Mouse (Mus musculus) liver, adult 2 months (tissue): ENCODE data around the gene Trmt61a. TPM values are rescaled to one million over a fixed set of nuclear protein-coding genes. Genes with fewer than 3 reads are reported as not detected.

Experiments
- DNase-seq: peaks from one replicate; pipeline ENCODE4 v3.0.0-alpha.2; 2011; ENCODE audit warnings: low read depth, low spot score; ENCODE audit errors: extremely low read depth
- H3K27ac ChIP-seq: fragments of 200-500 bp; replicated peaks from 2 replicates; pipeline ENCODE4 v1.5.1; 2012; ENCODE audit warnings: low read depth, mild to moderate bottlenecking, control low read depth, inconsistent platforms, low read length; ENCODE audit not compliant: insufficient read depth
- H3K27me3 ChIP-seq: fragments of 200-500 bp; 2 replicates; pipeline ENCODE4 v1.6.1; 2012; ENCODE audit warnings: mild to moderate bottlenecking, moderate library complexity, low read length, inconsistent platforms; ENCODE audit not compliant: control insufficient read depth, insufficient read depth
- H3K36me3 ChIP-seq: fragments of 200-500 bp; 2 replicates; pipeline ENCODE4 v1.6.1; 2012; ENCODE audit warnings: low read length, inconsistent platforms; ENCODE audit not compliant: control insufficient read depth, insufficient read depth
- H3K4me1 ChIP-seq: fragments of 200-500 bp; 2 replicates; pipeline ENCODE4 v1.6.1; 2011; ENCODE audit warnings: low read length; ENCODE audit not compliant: control insufficient read depth, insufficient read depth
- H3K4me3 ChIP-seq: fragments of 200-500 bp; 2 replicates; pipeline ENCODE4 v1.5.1; 2011; ENCODE audit warnings: low read depth, mild to moderate bottlenecking, control low read depth, low read length, moderate library complexity; ENCODE audit not compliant: insufficient read depth
- H3K79me2 ChIP-seq: fragments of 200-500 bp; 2 replicates; pipeline ENCODE4 v1.6.1; 2012; ENCODE audit warnings: inconsistent platforms, mild to moderate bottlenecking, low read length, moderate library complexity; ENCODE audit not compliant: control insufficient read depth, insufficient read depth
- H3K9ac ChIP-seq: fragments of 200-500 bp; 2 replicates; pipeline ENCODE4 v1.6.1; 2012; ENCODE audit warnings: low read depth, mild to moderate bottlenecking, control low read depth, inconsistent platforms, low read length
- CTCF ChIP-seq: fragments of 200-500 bp; IDR thresholded peaks from 2 replicates; pipeline ENCODE4 v1.5.1; 2011; ENCODE audit warnings: low read depth, low read length, control low read depth
- POLR2A ChIP-seq: fragments of 200-500 bp; IDR thresholded peaks from 2 replicates; pipeline ENCODE4 v1.6.1; 2011; ENCODE audit warnings: low read length, control low read depth; ENCODE audit not compliant: insufficient read depth; ENCODE audit errors: extremely low read depth
- WGBS: fragments of 180-500 bp; shearing (Covaris S2); methylation state at CpG from one replicate; pipeline ENCODE4 v1.1.7; 2018; 5-methylcytosine and 5-hydroxymethylcytosine counted together
- polyA plus RNA-seq: library from polyadenylated mRNA; depleted of rRNA; stranded (reverse); fragments of >200 nt; gene quantifications from 2 replicates; pipeline ENCODE4 v1.2.3, GENCODE M21; 2012
- total RNA-seq: library from RNA; depleted of rRNA; stranded (reverse); fragments of >200 nt; gene quantifications from 2 replicates; pipeline ENCODE4 v1.2.3, GENCODE M21; 2014

The Trmt61a gene
- total and polyA plus RNA-seq, 2 experiments = 2.3 to 33.1 TPM

- Histone ChIP-seq H3K4me3 (no peak overlapping the region), H3K79me2 (no peaks in the 10 kb centered on the region), H3K27me3 (no peaks in the 10 kb centered on the region), H3K36me3 (no peaks in the 10 kb centered on the region; the same call in 1 of the 2 replicates), H3K27ac (no peak overlapping the region), H3K4me1 (no peaks in the 10 kb centered on the region; the same call in 1 of the 2 replicates), H3K9ac (no peak overlapping the region)
- TF ChIP-seq CTCF = no peak
- no peak for DNase-seq
- 80% methylated on average over 6 of the region's 6 CpGs for WGBS
These were observed 46.9 kb downstream of the Trmt61a start for GRCm38 (mm10) chr12:111724638-111725337.

- 87% methylated on average over 12 of the region's 12 CpGs for WGBS
- H3K4me1 ChIP-seq = no peaks in the 10 kb centered on the region; the same call in 1 of the 2 replicates
- no peak for DNase-seq
- H3K27ac ChIP-seq = no peak overlapping the region
- no peaks in the 10 kb centered on the region for H3K27me3 ChIP-seq
- no peaks in the 10 kb centered on the region; the same call in 1 of the 2 replicates for H3K36me3 ChIP-seq
- H3K79me2 ChIP-seq = no peaks in the 10 kb centered on the region
- H3K9ac ChIP-seq = no peak overlapping the region
- H3K4me3 ChIP-seq = no peak overlapping the region
- TF ChIP-seq CTCF = no peak
- no peak for TF ChIP-seq POLR2A
These were observed 47.6 kb downstream of the Trmt61a start for GRCm38 (mm10) chr12:111725338-111726121.

GRCm38 (mm10) chr12:111726122-111726463, 48.2 kb downstream of the Trmt61a start:
- Histone ChIP-seq H3K27me3 (no peaks in the 10 kb centered on the region), H3K79me2 (no peaks in the 10 kb centered on the region), H3K27ac (no peak overlapping the region), H3K36me3 (no peaks in the 10 kb centered on the region; the same call in 1 of the 2 replicates), H3K9ac (no peak overlapping the region), H3K4me3 (no peak overlapping the region), H3K4me1 (no peaks in the 10 kb centered on the region; the same call in 1 of the 2 replicates)
- DNase-seq = no peak
- TF ChIP-seq POLR2A (no peak), CTCF (no peak)
- 74% methylated on average over 4 of the region's 4 CpGs for WGBS

GRCm38 (mm10) chr12:111727956-111728355, 50.1 kb downstream of the Trmt61a start:
- no peaks in the 10 kb centered on the region for H3K79me2 ChIP-seq
- WGBS = 28% methylated on average over 1 of the region's 1 CpGs
- no peaks in the 10 kb centered on the region; the same call in 1 of the 2 replicates for H3K4me1 ChIP-seq
- no peaks in the 10 kb centered on the region; the same call in 1 of the 2 replicates for H3K36me3 ChIP-seq
- no peak overlapping the region for H3K4me3 ChIP-seq
- DNase-seq = no peak
- TF ChIP-seq CTCF = no peak
- no peak for TF ChIP-seq POLR2A
- no peak overlapping the region for H3K27ac ChIP-seq
- no peaks in the 10 kb centered on the region for H3K27me3 ChIP-seq
- H3K9ac ChIP-seq = no peak overlapping the region

- 34% methylated on average over 30 of the region's 30 CpGs for WGBS
- H3K27me3 ChIP-seq = no peaks in the 10 kb centered on the region
- no peaks in the 10 kb centered on the region for H3K36me3 ChIP-seq
- no peak overlapping the region for H3K9ac ChIP-seq
- peak; percentile 64 for DNase-seq
- no peak overlapping the region for H3K4me3 ChIP-seq
- no peak overlapping the region for H3K27ac ChIP-seq
- H3K79me2 ChIP-seq = no peaks in the 10 kb centered on the region
- peak; percentile 96 for TF ChIP-seq CTCF
- TF ChIP-seq POLR2A = no peak
- no peaks in the 10 kb centered on the region for H3K4me1 ChIP-seq
These were observed 54.2 kb downstream of the Trmt61a start for GRCm38 (mm10) chr12:111731822-111732807.
